Mouse (Mus musculus) heart, adult 18-20 months (tissue): ENCODE data around the gene Gpr150. TPM values are rescaled to one million over a fixed set of nuclear protein-coding genes. Genes with fewer than 3 reads are reported as not detected.

Source experiments
- DNase-seq, 2 experiments: peaks; one replicate each; pipeline ENCODE4 v3.0.0; 2021 to 2022; ENCODE audit warnings: mixed read lengths in 1 of 2
- total RNA-seq, 2 experiments: library from RNA; stranded (reverse); gene quantifications; 2 replicates each; pipeline ENCODE4 v1.2.3; 2021

The Gpr150 gene
- total RNA-seq, 2 experiments from 2014 or later, result not detected

DNA sequence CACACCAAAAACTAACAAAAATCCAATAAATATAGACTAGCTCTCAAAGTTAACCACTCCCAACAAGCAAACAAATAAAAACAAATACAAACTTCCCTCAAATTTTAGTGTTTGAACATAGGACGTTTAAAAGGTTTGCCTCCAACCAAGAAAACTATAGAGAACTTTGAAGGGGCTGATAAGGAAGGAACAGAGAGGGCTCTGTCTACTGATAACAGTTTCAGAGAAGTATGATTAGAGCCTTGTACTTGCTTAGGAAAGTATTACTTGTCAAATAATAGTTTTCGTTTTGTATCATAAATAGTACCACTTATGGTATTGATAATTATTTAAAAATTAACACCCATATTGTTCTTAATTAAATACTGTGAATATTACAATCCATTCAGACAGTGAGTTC, 42.3 kb downstream of the Gpr150 start:
- DNase-seq, result no peak

Other genes with a start within 250 kb of the Gpr150 start
- gene Glrx, start 217.1 kb downstream of the Gpr150 start, total RNA-seq, result 10 to 100 TPM; 36.9 to 41.4 TPM
- 10 to 100 TPM; 11.0 to 11.3 TPM for gene Rhobtb3, start 113.1 kb downstream of the Gpr150 start, total RNA-seq
- gene Spata9, start 89.8 kb downstream of the Gpr150 start, total RNA-seq, result not detected
- 10 to 100 TPM; 11.6 to 13.8 TPM for gene Rfesd, start 38.3 kb downstream of the Gpr150 start, total RNA-seq
- 1 to 10 TPM; 2.4 to 4.8 TPM for gene Arsk, start 41.7 kb upstream of the Gpr150 start, total RNA-seq
- gene Ttc37, start 41.7 kb upstream of the Gpr150 start, total RNA-seq, result 10 to 100 TPM in 1 of 2 experiments, 1 to 10 TPM in 1; 9.2 to 12.1 TPM
- gene Fam81b, start 248.1 kb upstream of the Gpr150 start, total RNA-seq, result not detected